Mouse (Mus musculus) cortical plate, adult 2 months (tissue): Measurements from ENCODE around the gene Ubc. TPM values are rescaled to one million over a fixed set of nuclear protein-coding genes. Genes with fewer than 3 reads are reported as not detected.
A peak's percentile ranks its signal among the peaks of the same experiment; 100 is the strongest.
"Not testable (repeated sequence)": the region's sequence is repeated elsewhere in the genome, so short reads cannot be mapped to it uniquely, and the experiment has no call there.

ENCODE experiments used
- H3K27ac ChIP-seq: fragments of 200-500 bp; 2 replicates; pipeline ENCODE4 v1.5.1; 2012; ENCODE audit warnings: low read length, control low read depth, inconsistent platforms; ENCODE audit not compliant: insufficient read depth
- H3K4me1 ChIP-seq: fragments of 200-500 bp; 2 replicates; pipeline ENCODE4 v1.6.1; 2011; ENCODE audit warnings: low read length; ENCODE audit not compliant: control insufficient read depth, insufficient read depth
- H3K4me3 ChIP-seq: fragments of 200-500 bp; 2 replicates; pipeline ENCODE4 v1.5.1; 2011; ENCODE audit warnings: mild to moderate bottlenecking, low read length, control low read depth; ENCODE audit not compliant: insufficient read depth
- CTCF ChIP-seq: fragments of 200-500 bp; IDR thresholded peaks from 2 replicates; pipeline ENCODE4 v1.5.1; 2011; ENCODE audit warnings: mild to moderate bottlenecking, control low read depth, low read length; ENCODE audit not compliant: insufficient read depth; ENCODE audit errors: extremely low read depth
- POLR2A ChIP-seq: fragments of 200-500 bp; IDR thresholded peaks from 2 replicates; pipeline ENCODE4 v1.6.1; 2011; ENCODE audit warnings: mild to moderate bottlenecking, low read length, control low read depth; ENCODE audit not compliant: insufficient read depth; ENCODE audit errors: extremely low read depth
- polyA plus RNA-seq: library from polyadenylated mRNA; depleted of rRNA; stranded (reverse); fragments of >200 nt; gene quantifications from 2 replicates; pipeline ENCODE4 v1.2.3, GENCODE M21; 2012

Ubc gene
- polyA plus RNA-seq, 1 experiment: 769 TPM

- Histone ChIP-seq H3K4me3 (no peak overlapping the region), H3K27ac (peak overlapping the region; percentile 100), H3K4me1 (peaks cover 4% of the 10 kb centered on the region; the same call in 1 of the 2 replicates)
- TF ChIP-seq POLR2A: no peak
Observed at GRCm38 (mm10) chr5:125391609-125392008, 1.6 kb upstream of the Ubc start.

GRCm38 (mm10) chr5:125390906-125391477 lies 990 bp upstream of the Ubc start:
- peak overlapping the region; percentile 100 for H3K27ac ChIP-seq
- H3K4me1 ChIP-seq: peaks cover 4% of the 10 kb centered on the region; the same call in 1 of the 2 replicates
- H3K4me3 ChIP-seq: no peak overlapping the region
- TF ChIP-seq POLR2A: no peak
- no peak for TF ChIP-seq CTCF

GRCm38 (mm10) chr5:125389131-125389578 lies 847 bp downstream of the Ubc start, which contains the start of gene Gm10382:
Gene Gm10382, plus strand, starts transcription at chr5:125389322.
- no peak for TF ChIP-seq POLR2A
- no peak for TF ChIP-seq CTCF
- Histone ChIP-seq H3K27ac (peak within 1 kb of the TSS; percentile 100), H3K4me1 (peaks cover 9% of the 10 kb centered on the region; the same call in 1 of the 2 replicates), H3K4me3 (peak within 1 kb of the TSS; percentile 88)

GRCm38 (mm10) chr5:125388358-125389092 lies 1.5 kb downstream of the Ubc start:
- TF ChIP-seq CTCF (no peak), POLR2A (no peak)
- peak overlapping the region; percentile 88 for H3K4me3 ChIP-seq
- H3K4me1 ChIP-seq: peaks cover 9% of the 10 kb centered on the region; the same call in 1 of the 2 replicates
- H3K27ac ChIP-seq: peak overlapping the region; percentile 100

- not testable (repeated sequence) for H3K4me1 ChIP-seq, H3K27ac ChIP-seq, H3K4me3 ChIP-seq
Observed at GRCm38 (mm10) chr5:125387295-125387694, 2.7 kb downstream of the Ubc start.

- H3K27ac ChIP-seq: no peak overlapping the region
- peaks cover 4% of the 10 kb centered on the region; the same call in 1 of the 2 replicates for H3K4me1 ChIP-seq
- TF ChIP-seq CTCF (no peak), POLR2A (no peak)
- peak overlapping the region; percentile 29; the same call in 1 of the 2 replicates for H3K4me3 ChIP-seq
Observed at GRCm38 (mm10) chr5:125385215-125385940, 4.6 kb downstream of the Ubc start.

GRCm38 (mm10) chr5:125384512-125385214 lies 5.3 kb downstream of the Ubc start:
- Histone ChIP-seq H3K4me3 (peak overlapping the region; percentile 29; the same call in 1 of the 2 replicates), H3K4me1 (peaks cover 4% of the 10 kb centered on the region; the same call in 1 of the 2 replicates), H3K27ac (no peak overlapping the region)
- TF ChIP-seq CTCF: no peak
- peak; percentile 22; the same call in 1 of the 2 replicates for TF ChIP-seq POLR2A

- Histone ChIP-seq H3K4me3 (no peak overlapping the region), H3K4me1 (peaks cover 4% of the 10 kb centered on the region; the same call in 1 of the 2 replicates), H3K27ac (no peak overlapping the region)
- no peak; the same call in 1 of the 2 replicates for TF ChIP-seq POLR2A
- TF ChIP-seq CTCF: no peak
Observed at GRCm38 (mm10) chr5:125383637-125384420, 6.2 kb downstream of the Ubc start.
